Mouse (Mus musculus) forebrain, embryonic 13.5 days (tissue): Measurements from ENCODE around the gene H2-Ob. TPM values are rescaled to one million over a fixed set of nuclear protein-coding genes. Genes with fewer than 3 reads are reported as not detected.

ENCODE experiments used
- ATAC-seq: fragments of 200-750 bp; cut with Nextera tagmentation; 2 replicates; pipeline ENCODE4 v1.8.0; 2017
- H3K27ac ChIP-seq: fragments of 300-500 bp; sonication (generic); 2 replicates; pipeline ENCODE4 v1.5.1; 2015; ENCODE audit warnings: inconsistent platforms, mild to moderate bottlenecking, moderate library complexity
- H3K27me3 ChIP-seq: fragments of 300-500 bp; sonication (generic); 2 replicates; pipeline ENCODE4 v1.6.1; 2015; ENCODE audit warnings: mild to moderate bottlenecking, inconsistent platforms
- H3K36me3 ChIP-seq: fragments of 300-500 bp; sonication (generic); 2 replicates; pipeline ENCODE4 v1.6.1; 2015; ENCODE audit warnings: mild to moderate bottlenecking, inconsistent platforms; ENCODE audit not compliant: poor library complexity, severe bottlenecking
- H3K4me1 ChIP-seq: fragments of 300-500 bp; sonication (generic); 2 replicates; pipeline ENCODE4 v1.6.1; 2015; ENCODE audit warnings: inconsistent platforms
- H3K4me2 ChIP-seq: fragments of 300-500 bp; sonication (generic); 2 replicates; pipeline ENCODE4 v1.6.1; 2015; ENCODE audit warnings: inconsistent platforms, mild to moderate bottlenecking, moderate library complexity
- H3K4me3 ChIP-seq: fragments of 300-500 bp; sonication (generic); 2 replicates; pipeline ENCODE4 v1.5.1; 2015; ENCODE audit warnings: mild to moderate bottlenecking, inconsistent platforms
- H3K9ac ChIP-seq: fragments of 300-500 bp; sonication (generic); 2 replicates; pipeline ENCODE4 v1.6.1; 2015; ENCODE audit warnings: mild to moderate bottlenecking, inconsistent platforms
- H3K9me3 ChIP-seq: fragments of 300-500 bp; sonication (generic); replicated peaks from 2 replicates; pipeline ENCODE4 v1.6.1; 2016; ENCODE audit warnings: inconsistent platforms
- WGBS: fragments of 180-500 bp; shearing (Covaris S2); methylation state at CpG from one replicate; pipeline ENCODE4 v1.1.7; 2015; 5-methylcytosine and 5-hydroxymethylcytosine counted together
- polyA plus RNA-seq: library from polyadenylated mRNA; unstranded; fragments of >200 nt; fragmentation: Nextera tagmentation; extraction: Ambion mirVana; gene quantifications from 2 replicates; pipeline ENCODE4 v1.2.1, GENCODE M21; 2015

H2-Ob gene
- polyA plus RNA-seq = not detected in 2 replicates

DNA sequence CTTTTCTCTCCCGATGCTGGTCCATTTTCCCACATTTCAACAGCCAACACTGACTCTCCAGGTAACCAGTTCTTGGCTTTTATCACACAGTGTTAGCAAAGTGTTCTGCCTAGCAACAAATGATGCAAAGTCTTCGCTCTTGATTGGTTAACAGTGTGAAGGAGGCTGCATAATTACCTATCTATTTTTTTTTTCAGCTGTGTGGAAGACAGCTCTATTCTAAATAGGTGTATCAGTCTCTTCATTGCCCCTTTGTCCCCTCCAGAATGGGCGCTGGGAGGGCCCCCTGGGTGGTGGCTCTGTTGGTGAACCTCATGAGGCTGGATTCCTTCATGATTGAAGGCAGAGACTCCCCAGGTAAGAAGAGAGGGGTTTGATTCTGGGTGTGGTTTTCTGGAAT, at the start of gene H2-Ob:
Gene H2-Ob, plus strand, starts transcription at position 198 of the 400 bp plus-strand sequence.
- no peak for ATAC-seq
- Histone ChIP-seq H3K4me2 (no peak within 1 kb of the TSS), H3K9me3 (0 out of 2 replicates have a peak, but pooled peaks cover 6% of the 10 kb centered on the region), H3K36me3 (no peaks in the 10 kb centered on the region), H3K4me3 (no peak within 1 kb of the TSS), H3K27me3 (no peaks in the 10 kb centered on the region), H3K27ac (no peak within 1 kb of the TSS), H3K4me1 (no peaks in the 10 kb centered on the region), H3K9ac (no peak within 1 kb of the TSS)
- 61% methylated on average over 3 of the region's 3 CpGs for WGBS

DNA sequence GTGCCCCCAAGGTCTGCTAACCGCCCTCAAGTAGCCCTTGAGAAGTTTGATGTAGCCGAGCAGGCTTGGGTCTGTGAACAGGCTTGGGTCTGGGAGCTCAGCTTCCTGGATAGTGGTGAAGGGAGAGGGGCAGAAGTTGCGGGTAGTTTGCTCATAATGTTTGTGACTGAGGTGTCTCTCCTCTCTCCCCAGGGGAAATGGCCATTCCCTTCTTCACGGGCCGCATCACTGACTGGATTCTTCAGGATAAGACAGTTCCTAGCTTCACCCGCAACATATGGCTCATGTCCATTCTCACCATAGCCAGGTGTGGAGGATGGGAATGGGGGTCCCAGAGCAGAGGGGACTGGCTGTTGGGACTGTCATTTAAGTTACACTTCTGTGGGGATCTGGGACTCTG, 49.7 kb upstream of the H2-Ob start:
- ATAC-seq = no peak
- no peaks in the 10 kb centered on the region for H3K36me3 ChIP-seq
- no peaks in the 10 kb centered on the region for H3K9me3 ChIP-seq
- H3K4me1 ChIP-seq = peaks cover 16% of the 10 kb centered on the region
- no peak overlapping the region for H3K27ac ChIP-seq
- H3K27me3 ChIP-seq = peaks cover 89% of the 10 kb centered on the region
- H3K4me3 ChIP-seq = no peak overlapping the region
- H3K9ac ChIP-seq = no peak overlapping the region
- H3K4me2 ChIP-seq = no peak overlapping the region
- 67% methylated on average over 6 of the region's 6 CpGs for WGBS

DNA sequence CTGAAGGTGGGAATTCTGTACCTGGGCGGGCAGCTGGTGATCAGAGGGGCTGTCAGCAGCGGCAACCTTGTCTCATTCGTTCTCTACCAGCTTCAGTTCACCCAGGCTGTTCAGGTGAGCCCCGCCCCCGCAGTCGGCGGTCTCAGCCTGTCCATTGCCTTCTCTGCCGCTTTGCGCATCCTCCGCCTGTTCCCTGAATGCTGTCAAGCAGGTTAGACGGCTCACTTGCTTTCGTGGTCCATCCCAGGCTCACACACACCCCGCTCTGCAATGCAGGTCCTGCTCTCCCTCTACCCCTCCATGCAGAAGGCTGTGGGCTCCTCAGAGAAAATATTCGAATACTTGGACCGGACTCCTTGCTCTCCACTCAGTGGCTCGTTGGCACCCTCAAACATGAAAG, 45.9 kb upstream of the H2-Ob start:
- WGBS = 21% methylated on average over 16 of the region's 16 CpGs

DNA sequence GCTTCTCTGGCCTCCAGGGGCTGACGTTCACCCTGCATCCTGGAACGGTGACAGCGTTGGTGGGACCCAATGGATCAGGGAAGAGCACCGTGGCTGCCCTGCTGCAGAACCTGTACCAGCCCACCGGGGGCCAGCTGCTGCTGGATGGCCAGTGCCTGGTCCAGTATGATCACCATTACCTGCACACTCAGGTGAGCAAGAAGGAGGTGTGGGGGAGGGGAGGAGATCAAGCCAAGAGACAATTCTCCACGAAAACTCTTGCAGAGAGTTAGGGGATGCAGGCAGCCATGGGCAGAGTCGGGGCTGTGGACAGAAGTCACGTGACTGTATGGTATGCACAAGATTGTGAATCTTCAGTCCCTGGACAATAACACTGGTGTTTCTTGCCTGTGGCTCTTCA, 45.2 kb upstream of the H2-Ob start:
- peaks cover 92% of the 10 kb centered on the region for H3K27me3 ChIP-seq
- H3K36me3 ChIP-seq = no peaks in the 10 kb centered on the region
- H3K4me1 ChIP-seq = peaks cover 17% of the 10 kb centered on the region
- H3K27ac ChIP-seq = no peak overlapping the region
- H3K9ac ChIP-seq = no peak overlapping the region
- H3K9me3 ChIP-seq = no peaks in the 10 kb centered on the region
- 51% methylated on average over 8 of the region's 8 CpGs for WGBS
- no peak overlapping the region for H3K4me2 ChIP-seq
- ATAC-seq = no peak
- no peak overlapping the region for H3K4me3 ChIP-seq

More for the DNA sequence above, 45.9 kb upstream of the H2-Ob start:
- Histone ChIP-seq H3K4me1 (peaks cover 16% of the 10 kb centered on the region), H3K9me3 (no peaks in the 10 kb centered on the region), H3K27me3 (peaks cover 92% of the 10 kb centered on the region), H3K4me2 (no peak overlapping the region), H3K9ac (no peak overlapping the region), H3K4me3 (no peak overlapping the region), H3K36me3 (no peaks in the 10 kb centered on the region), H3K27ac (no peak overlapping the region)
- no peak for ATAC-seq

DNA sequence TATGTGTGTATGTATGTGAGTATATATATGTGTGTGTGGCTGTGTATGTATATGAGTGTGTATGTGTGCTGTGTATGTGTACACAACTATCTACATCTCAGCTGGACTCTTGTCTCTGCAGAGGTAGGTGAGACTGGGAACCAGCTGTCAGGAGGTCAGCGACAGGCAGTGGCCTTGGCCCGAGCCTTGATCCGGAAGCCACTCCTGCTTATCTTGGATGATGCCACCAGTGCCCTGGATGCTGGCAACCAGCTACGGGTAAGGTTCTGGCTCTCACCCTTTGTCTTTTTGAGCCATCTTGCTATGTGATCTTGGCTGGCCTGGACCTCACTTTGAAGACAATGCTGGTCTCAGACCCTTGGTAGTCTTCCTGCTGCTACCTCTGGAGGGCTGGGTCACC, 44.0 kb upstream of the H2-Ob start:
- Histone ChIP-seq H3K27ac (no peak overlapping the region), H3K9me3 (no peaks in the 10 kb centered on the region), H3K4me2 (no peak overlapping the region), H3K36me3 (no peaks in the 10 kb centered on the region), H3K27me3 (peaks cover 94% of the 10 kb centered on the region), H3K4me1 (peaks cover 17% of the 10 kb centered on the region), H3K9ac (no peak overlapping the region), H3K4me3 (no peak overlapping the region)
- 85% methylated on average over 4 of the region's 4 CpGs for WGBS
- ATAC-seq = no peak

DNA sequence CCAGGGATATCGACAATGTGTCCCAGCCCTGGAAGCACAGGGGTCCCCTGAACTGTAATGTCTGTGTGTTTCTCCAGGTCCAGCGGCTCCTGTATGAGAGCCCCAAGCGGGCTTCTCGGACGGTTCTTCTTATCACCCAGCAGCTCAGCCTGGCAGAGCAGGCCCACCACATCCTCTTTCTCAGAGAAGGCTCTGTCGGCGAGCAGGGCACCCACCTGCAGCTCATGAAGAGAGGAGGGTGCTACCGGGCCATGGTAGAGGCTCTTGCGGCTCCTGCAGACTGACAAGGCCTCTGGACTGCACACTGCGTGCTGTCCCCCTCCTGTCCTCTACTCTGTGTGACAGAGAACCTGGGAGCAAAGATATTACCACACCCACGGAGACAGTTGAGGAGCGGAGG, 42.2 kb upstream of the H2-Ob start:
- no peak for ATAC-seq
- Histone ChIP-seq H3K9ac (no peak overlapping the region), H3K27ac (no peak overlapping the region), H3K36me3 (no peaks in the 10 kb centered on the region), H3K4me2 (0 out of 2 replicates have a peak overlapping the region, but pooled peaks have one; percentile 63), H3K27me3 (peaks cover 94% of the 10 kb centered on the region), H3K4me1 (peaks cover 17% of the 10 kb centered on the region), H3K9me3 (no peaks in the 10 kb centered on the region), H3K4me3 (peak overlapping the region; percentile 39)
- WGBS = 33% methylated on average over 12 of the region's 12 CpGs

DNA sequence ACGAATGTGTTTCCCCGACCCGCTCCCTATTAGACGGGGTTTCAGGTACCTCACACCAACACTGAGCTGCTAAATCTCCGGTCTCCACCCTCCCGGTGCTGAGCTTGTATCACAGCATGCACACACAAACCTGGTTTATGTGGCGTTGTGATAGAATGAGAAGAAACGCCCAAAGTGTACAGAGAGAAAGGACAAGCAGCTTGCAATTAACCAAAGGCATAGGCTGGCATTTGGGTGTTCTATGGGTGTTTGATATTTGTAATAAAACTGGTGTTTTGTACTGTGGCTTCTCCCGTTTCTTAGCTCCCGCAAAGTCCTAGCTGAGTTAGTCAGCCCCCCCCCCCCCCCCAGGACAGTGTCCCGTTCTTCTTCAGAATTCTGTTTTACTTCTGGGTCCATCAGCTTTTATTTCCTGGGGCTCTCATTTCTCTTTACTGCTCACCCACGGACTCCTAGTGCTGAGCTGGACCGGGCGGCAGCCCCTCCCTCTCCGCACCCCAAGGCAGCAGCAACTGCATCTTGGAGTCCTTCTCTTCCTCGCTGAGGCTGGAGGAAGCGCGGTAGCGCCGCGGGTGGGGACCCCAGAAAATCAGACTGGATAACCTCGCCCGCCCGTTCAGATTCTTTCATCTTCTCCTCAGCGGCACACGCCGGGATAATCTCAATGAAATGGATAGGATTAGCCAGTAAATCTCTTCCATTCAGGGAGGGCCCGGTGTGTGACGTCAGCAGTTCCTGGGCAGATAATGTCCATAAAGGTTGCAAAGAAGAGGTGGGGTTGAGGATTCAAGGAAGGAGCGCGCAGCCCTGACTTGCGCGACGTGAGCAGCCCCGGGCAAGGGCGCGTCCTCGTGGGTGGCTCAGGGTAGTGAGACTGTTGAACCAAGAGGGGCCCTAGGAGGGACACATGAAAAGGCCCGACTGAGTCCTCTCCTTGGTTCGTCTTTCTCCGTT, 41.5 kb upstream of the H2-Ob start, which contains the start of gene Psmb8:
Gene Psmb8, plus strand, starts transcription at position 781 of the 954 bp plus-strand sequence.
- H3K27me3 ChIP-seq = peaks cover 90% of the 10 kb centered on the region
- H3K9ac ChIP-seq = peak within 1 kb of the TSS; percentile 60

DNA sequence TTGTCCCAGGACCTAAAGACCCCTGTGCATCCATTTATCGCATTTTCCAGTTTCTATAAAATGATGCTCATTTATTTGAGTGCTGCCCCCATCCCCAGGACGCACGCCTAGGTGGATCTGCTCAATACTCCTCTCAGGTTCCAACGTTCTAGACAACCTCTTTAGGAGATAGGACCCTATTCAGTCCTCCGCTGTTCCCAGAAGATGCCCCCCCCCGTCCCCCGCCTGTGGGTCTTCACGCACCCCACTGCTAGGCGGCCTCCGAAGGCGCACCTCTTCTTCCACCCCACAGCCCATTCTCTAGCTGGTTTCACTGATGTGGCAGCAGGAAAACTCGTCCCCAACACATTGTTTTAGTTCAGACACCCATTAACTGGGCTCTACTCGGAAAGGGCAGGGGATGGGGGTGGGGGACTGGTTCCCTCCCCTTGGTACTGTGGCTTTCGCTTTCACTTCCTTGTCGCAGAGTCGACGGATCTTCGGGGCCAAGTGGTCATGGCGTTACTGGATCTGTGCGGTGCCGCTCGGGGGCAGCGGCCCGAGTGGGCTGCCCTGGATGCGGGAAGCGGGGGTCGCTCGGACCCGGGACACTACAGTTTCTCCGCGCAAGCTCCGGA, 40.7 kb upstream of the H2-Ob start:
- H3K4me3 ChIP-seq = peak overlapping the region; percentile 39
- H3K4me1 ChIP-seq = peaks cover 17% of the 10 kb centered on the region
- peaks cover 86% of the 10 kb centered on the region for H3K27me3 ChIP-seq
- H3K36me3 ChIP-seq = no peaks in the 10 kb centered on the region
- H3K4me2 ChIP-seq = peak overlapping the region; percentile 63
- 2% methylated on average over 32 of the region's 32 CpGs for WGBS
- no peak for ATAC-seq
- H3K9me3 ChIP-seq = no peaks in the 10 kb centered on the region
- H3K9ac ChIP-seq = no peak overlapping the region
- no peak overlapping the region for H3K27ac ChIP-seq

More for the DNA sequence above, 41.5 kb upstream of the H2-Ob start, which contains the start of gene Psmb8:
- Histone ChIP-seq H3K4me2 (peak within 1 kb of the TSS; percentile 63), H3K4me3 (peak within 1 kb of the TSS; percentile 39), H3K9me3 (no peaks in the 10 kb centered on the region), H3K36me3 (no peaks in the 10 kb centered on the region), H3K27ac (no peak within 1 kb of the TSS), H3K4me1 (peaks cover 17% of the 10 kb centered on the region)
- peak; percentile 84 for ATAC-seq
- 5% methylated on average over 41 of the region's 41 CpGs for WGBS

DNA sequence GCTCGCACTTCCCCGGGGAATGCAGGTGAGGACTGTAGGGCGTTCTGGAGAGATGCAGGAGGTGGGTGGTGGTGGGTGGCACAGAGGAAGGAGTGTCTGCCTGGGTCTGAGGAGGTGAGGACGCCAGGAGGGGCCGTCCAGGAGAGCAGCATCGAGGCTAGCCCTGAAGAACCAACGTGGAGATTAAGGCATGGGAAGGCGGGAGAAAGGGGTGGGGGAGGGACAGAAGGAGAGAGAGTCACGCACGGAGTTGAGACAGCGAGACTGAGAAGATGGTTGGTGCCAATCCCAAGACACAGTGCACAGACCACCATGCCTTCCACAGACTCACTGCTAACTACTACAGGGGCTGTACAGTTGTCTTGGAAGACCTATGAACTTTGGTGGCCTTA, 40.2 kb upstream of the H2-Ob start:
- Histone ChIP-seq H3K27ac (no peak overlapping the region), H3K27me3 (peaks cover 87% of the 10 kb centered on the region), H3K9ac (no peak overlapping the region), H3K4me3 (peak overlapping the region; percentile 39), H3K9me3 (no peaks in the 10 kb centered on the region), H3K4me2 (peak overlapping the region; percentile 63), H3K36me3 (no peaks in the 10 kb centered on the region), H3K4me1 (peaks cover 17% of the 10 kb centered on the region)
- no peak for ATAC-seq
- 6% methylated on average over 11 of the region's 11 CpGs for WGBS

DNA sequence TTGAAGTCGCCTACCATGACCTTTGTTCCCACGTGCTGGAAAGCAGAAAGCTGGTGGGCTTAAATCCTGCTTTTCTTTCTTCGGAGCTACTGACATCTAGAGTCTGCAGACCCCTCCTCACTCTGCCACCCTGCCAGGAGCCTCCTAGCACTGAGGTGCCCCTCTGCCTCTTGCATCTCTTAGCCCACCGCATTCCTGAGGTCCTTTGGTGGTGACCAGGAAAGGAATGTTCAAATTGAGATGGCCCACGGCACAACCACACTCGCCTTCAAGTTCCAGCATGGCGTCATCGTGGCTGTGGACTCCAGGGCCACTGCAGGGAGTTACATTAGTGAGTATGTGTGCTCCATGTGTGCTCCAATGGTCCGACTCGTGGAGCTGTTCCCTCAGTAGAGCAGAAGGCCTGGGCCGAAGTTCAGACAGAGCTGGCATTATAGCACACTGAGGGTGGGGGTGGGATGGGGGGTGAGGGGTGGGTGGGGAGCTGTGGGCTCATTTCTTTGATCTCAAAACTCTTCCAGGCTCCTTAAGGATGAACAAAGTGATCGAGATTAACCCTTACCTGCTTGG, 39.6 kb upstream of the H2-Ob start:
- Histone ChIP-seq H3K9me3 (no peaks in the 10 kb centered on the region), H3K4me2 (no peak overlapping the region), H3K4me3 (no peak overlapping the region), H3K4me1 (peaks cover 17% of the 10 kb centered on the region), H3K27me3 (peaks cover 86% of the 10 kb centered on the region), H3K9ac (no peak overlapping the region), H3K36me3 (no peaks in the 10 kb centered on the region), H3K27ac (no peak overlapping the region)
- WGBS = 55% methylated on average over 12 of the region's 12 CpGs
- ATAC-seq = no peak

DNA sequence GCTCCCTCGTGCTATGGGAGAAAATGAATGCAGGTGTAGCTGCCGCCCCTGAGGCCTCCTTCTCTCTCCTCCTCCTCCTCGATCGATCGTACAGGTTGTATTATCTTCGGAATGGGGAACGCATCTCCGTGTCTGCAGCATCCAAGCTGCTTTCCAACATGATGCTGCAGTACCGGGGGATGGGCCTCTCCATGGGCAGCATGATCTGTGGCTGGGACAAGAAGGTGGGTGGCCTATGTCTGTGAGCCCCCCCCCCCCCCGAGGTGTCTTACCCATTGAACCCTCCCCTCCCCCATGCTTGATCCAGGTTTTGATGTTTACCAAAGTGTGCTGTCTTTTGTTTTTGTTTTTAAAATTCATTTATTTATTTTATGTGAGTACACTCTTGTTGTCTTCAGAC, 38.7 kb upstream of the H2-Ob start:
- H3K9me3 ChIP-seq = no peaks in the 10 kb centered on the region
- H3K4me2 ChIP-seq = no peak overlapping the region
- WGBS = 81% methylated on average over 10 of the region's 10 CpGs
- no peak overlapping the region for H3K27ac ChIP-seq
- no peak for ATAC-seq
- no peaks in the 10 kb centered on the region for H3K36me3 ChIP-seq
- no peak overlapping the region for H3K4me3 ChIP-seq
- H3K4me1 ChIP-seq = peaks cover 21% of the 10 kb centered on the region
- H3K27me3 ChIP-seq = peaks cover 85% of the 10 kb centered on the region
- H3K9ac ChIP-seq = no peak overlapping the region
